Mouse (Mus musculus): ENCODE results near the gene Palm3. TPM values are rescaled to one million over a fixed set of nuclear protein-coding genes. Genes with fewer than 3 reads are reported as not detected.
A peak's percentile ranks its signal among the peaks of the same experiment; 100 is the strongest.

Palm3 gene
- polyA plus RNA-seq, 1 experiment: 2.7 TPM

DNA sequence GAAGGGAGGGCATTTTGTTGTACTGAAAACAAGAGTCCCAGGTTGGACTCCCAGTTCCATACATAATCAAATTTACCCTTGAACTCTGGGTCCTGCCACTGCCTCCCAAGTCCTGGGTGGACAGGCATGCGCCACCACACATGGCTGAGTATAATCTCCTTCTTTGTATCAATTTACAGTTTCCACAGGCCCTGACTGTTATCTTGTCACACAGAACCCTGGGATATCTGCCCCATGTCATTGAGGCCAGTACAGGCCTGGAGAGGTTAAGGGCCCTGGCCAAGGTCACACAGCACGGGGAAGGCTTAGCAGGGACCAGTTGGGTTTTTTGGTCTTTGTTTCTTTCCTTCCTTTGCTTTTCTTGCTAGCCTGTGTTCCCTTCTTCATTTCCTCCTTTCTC, 28.8 kb upstream of the Palm3 start:
- no peaks in the 10 kb centered on the region for H3K4me1 ChIP-seq (ENCODE audit: control insufficient read depth, insufficient read depth, low read length)
- no peak overlapping the region for H3K4me3 ChIP-seq (replicated peaks; ENCODE audit: control insufficient read depth, low read depth, low read length)
- TF ChIP-seq POLR2A (IDR thresholded peaks at IDR 0.05; ENCODE audit: borderline replicate concordance, control insufficient read depth, low read depth, low read length): no peak
- no peak for TF ChIP-seq CTCF (IDR thresholded peaks at IDR 0.05; ENCODE audit: control insufficient read depth, insufficient read depth, low read length)
- H3K27ac ChIP-seq (ENCODE audit: control insufficient read depth, insufficient read depth, low read depth, low read length, poor library complexity): no peak overlapping the region
- 57% methylated on average over 2 of the region's 2 CpGs for WGBS

DNA sequence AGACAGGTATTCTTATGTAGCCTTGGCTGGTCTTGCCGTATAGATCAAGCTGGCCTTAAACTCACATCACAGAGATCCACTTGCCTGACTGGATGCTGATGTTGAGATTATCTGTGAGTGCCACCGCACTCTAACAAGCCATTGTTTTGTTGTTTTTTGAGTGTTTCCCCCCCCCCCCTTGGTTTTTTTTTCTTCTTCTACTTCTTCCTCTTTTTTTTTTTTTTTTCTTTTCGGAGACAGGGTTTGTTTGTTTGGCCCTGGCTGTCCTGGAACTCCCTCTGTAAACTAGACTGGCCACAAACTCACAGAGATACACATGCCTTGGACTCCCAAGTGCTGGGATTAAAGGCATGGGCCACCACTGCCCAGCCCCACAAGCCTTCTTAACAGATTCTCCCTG, 27.2 kb upstream of the Palm3 start:
- WGBS: 19% methylated on average over 3 of the region's 3 CpGs
- Histone ChIP-seq H3K4me1 (ENCODE audit: control insufficient read depth, insufficient read depth, low read length) (no peaks in the 10 kb centered on the region; the same call in 1 of the 2 replicates), H3K4me3 (replicated peaks; ENCODE audit: control insufficient read depth, low read depth, low read length) (no peak overlapping the region), H3K27ac (ENCODE audit: control insufficient read depth, insufficient read depth, low read depth, low read length, poor library complexity) (no peak overlapping the region)
- TF ChIP-seq CTCF (IDR thresholded peaks at IDR 0.05; ENCODE audit: control insufficient read depth, insufficient read depth, low read length) (no peak), POLR2A (IDR thresholded peaks at IDR 0.05; ENCODE audit: borderline replicate concordance, control insufficient read depth, low read depth, low read length) (no peak)

DNA sequence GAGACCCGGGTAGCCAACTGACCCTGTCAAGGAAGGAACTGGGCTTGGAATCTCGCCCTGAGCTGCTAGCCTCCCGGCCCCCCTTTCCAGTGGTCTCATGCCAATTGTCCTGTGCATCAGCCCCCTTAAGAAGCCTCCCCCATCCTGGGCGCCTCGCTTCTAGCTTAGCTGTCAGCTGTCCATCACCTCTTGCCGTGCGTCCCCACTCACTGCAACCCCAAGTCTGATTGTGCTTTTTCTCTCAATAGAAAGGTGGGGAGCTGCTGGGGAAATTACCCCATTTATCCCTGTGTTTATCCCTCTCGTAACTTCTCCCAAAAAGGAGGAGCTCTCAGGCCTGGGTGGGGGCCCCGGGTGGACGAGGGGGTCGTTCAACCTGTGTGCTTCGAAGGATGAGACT, 25.3 kb upstream of the Palm3 start:
- Histone ChIP-seq H3K4me1 (ENCODE audit: control insufficient read depth, insufficient read depth, low read length) (peaks cover 2% of the 10 kb centered on the region; the same call in 1 of the 2 replicates), H3K27ac (ENCODE audit: control insufficient read depth, insufficient read depth, low read depth, low read length, poor library complexity) (no peak overlapping the region), H3K4me3 (replicated peaks; ENCODE audit: control insufficient read depth, low read depth, low read length) (no peak overlapping the region)
- TF ChIP-seq POLR2A (IDR thresholded peaks at IDR 0.05; ENCODE audit: borderline replicate concordance, control insufficient read depth, low read depth, low read length) (no peak), CTCF (IDR thresholded peaks at IDR 0.05; ENCODE audit: control insufficient read depth, insufficient read depth, low read length) (no peak)
- 34% methylated on average over 12 of the region's 12 CpGs for WGBS

DNA sequence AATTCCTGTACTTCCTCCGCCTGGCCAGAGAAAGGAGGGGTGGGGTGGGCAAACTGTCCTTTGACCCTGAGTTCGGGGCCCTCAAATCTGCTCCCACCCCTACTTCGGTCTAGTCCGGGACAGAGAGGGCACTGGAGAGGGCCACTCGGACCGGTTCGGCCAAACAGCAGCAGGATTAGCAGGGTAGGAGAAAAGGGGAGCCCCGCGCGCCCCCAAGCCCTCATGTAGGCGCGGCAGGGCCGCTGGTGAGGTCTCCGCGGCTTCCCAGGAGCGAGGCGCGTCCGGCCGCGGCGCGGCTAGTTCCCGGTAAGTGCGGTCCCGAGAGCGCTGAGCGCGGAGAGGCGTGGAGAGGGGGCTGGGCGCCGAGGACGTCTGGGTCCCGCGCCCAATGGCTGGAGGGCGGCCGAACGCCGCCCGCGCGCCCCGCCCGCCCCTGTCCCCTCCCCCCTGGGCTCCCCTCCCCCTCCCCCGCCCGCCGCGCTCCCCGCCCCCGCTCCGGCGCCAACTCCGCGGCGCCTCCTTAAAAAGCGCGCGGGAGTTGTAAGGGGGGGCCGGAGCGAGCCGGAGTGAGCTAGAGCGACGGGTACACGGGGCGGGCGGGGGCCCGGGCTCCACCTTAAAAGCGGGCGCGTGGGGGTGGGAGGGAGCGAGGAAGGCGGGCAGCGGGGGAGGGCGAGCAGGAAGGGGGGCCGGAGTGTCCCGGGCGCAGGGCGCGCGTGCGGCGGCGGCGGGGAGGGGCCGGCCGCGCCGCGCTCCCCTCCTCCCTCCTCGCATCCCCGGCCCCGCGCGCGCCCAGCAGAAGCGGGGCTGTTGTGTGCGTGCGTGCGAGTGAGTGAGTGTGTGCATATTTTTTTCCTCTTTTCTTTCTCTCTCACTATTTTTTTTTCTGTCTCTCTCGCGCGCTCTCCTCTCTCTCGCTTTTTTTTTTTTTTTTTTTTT, 24.4 kb upstream of the Palm3 start:
- under 1% methylated on average over 57 of the region's 103 CpGs for WGBS
- TF ChIP-seq CTCF (IDR thresholded peaks at IDR 0.05; ENCODE audit: control insufficient read depth, insufficient read depth, low read length) (no peak), POLR2A (IDR thresholded peaks at IDR 0.05; ENCODE audit: borderline replicate concordance, control insufficient read depth, low read depth, low read length) (peak; percentile 85)
- Histone ChIP-seq H3K27ac (ENCODE audit: control insufficient read depth, insufficient read depth, low read depth, low read length, poor library complexity) (peak overlapping the region; percentile 86), H3K4me3 (replicated peaks; ENCODE audit: control insufficient read depth, low read depth, low read length) (peak overlapping the region; percentile 75), H3K4me1 (ENCODE audit: control insufficient read depth, insufficient read depth, low read length) (peaks cover 2% of the 10 kb centered on the region; the same call in 1 of the 2 replicates)

DNA sequence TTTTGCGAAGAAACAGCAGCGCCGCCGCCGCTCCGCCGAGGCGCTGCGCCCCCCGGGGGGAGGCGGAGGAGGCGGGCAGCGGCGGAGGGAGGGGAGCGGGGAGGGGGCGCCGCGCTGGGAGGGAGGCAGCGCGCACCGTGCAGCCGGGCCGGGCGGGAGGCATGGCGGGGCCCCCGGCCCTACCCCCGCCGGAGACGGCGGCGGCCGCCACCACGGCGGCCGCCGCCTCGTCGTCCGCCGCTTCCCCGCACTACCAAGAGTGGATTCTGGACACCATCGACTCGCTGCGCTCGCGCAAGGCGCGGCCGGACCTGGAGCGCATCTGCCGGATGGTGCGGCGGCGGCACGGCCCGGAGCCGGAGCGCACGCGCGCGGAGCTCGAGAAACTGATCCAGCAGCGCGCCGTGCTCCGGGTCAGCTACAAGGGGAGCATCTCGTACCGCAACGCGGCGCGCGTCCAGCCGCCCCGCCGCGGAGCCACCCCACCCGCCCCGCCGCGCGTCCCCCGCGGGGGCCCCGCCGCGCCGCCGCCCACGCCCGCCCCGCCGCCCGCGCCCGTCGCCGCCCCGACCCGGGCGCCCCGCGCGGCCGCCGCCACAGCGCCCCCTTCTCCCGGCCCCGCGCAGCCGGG, 23.6 kb upstream of the Palm3 start, which contains the start of gene Samd1:
TSS of gene Samd1 (plus strand) at position 162 of the 631 bp plus-strand sequence.
- H3K4me1 ChIP-seq (ENCODE audit: control insufficient read depth, insufficient read depth, low read length): peaks cover 2% of the 10 kb centered on the region; the same call in 1 of the 2 replicates
- WGBS: 14% methylated on average over 109 of the region's 112 CpGs
- peak within 1 kb of the TSS; percentile 75 for H3K4me3 ChIP-seq (replicated peaks; ENCODE audit: control insufficient read depth, low read depth, low read length)
- H3K27ac ChIP-seq (ENCODE audit: control insufficient read depth, insufficient read depth, low read depth, low read length, poor library complexity): peak within 1 kb of the TSS; percentile 86
- TF ChIP-seq POLR2A (IDR thresholded peaks at IDR 0.05; ENCODE audit: borderline replicate concordance, control insufficient read depth, low read depth, low read length) (peak; percentile 27; the same call in 1 of the 2 replicates), CTCF (IDR thresholded peaks at IDR 0.05; ENCODE audit: control insufficient read depth, insufficient read depth, low read length) (no peak)

DNA sequence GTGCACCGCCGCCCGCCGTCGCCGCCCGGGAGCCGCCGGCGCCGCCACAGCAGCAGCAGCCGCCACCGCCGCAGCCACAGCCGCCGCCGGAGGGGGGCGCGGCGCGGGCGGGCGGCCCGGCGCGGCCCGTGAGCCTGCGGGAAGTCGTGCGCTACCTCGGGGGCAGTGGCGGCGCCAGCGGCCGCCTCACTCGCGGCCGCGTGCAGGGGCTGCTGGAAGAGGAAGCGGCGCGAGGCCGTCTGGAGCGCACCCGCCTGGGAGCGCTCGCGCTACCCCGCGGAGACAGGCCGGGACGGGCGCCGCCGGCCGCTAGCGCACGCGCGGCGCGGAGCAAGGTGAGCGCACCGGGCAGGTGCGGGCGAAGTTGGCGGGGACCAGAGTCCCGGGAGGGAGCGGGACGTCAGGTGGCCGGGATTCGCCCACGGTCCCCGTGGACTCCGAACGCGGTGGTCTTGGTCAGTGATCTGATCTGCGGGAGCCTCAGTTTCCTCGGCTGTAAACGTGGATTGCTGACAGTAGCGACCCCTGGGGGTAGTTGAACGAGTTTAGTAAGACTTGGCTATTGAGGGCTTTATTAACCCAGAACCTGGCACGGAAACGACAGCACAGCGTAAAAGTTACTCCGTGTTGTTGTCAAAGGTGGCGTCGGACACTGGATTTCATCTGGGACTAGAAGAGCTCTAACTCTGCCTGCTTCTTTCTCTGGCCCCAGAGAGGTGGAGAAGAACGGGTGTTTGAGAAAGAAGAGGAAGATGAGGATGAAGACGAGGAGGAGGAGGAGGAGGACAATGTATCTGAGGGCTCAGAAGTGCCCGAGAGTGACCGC, 22.8 kb upstream of the Palm3 start:
- 9% methylated on average over 92 of the region's 92 CpGs for WGBS
- Histone ChIP-seq H3K4me3 (replicated peaks; ENCODE audit: control insufficient read depth, low read depth, low read length) (peak overlapping the region; percentile 67), H3K4me1 (ENCODE audit: control insufficient read depth, insufficient read depth, low read length) (peaks cover 2% of the 10 kb centered on the region; the same call in 1 of the 2 replicates), H3K27ac (ENCODE audit: control insufficient read depth, insufficient read depth, low read depth, low read length, poor library complexity) (peak overlapping the region; percentile 72)
- TF ChIP-seq POLR2A (IDR thresholded peaks at IDR 0.05; ENCODE audit: borderline replicate concordance, control insufficient read depth, low read depth, low read length) (no peak), CTCF (IDR thresholded peaks at IDR 0.05; ENCODE audit: control insufficient read depth, insufficient read depth, low read length) (peak; percentile 25; the same call in 1 of the 2 replicates)

DNA sequence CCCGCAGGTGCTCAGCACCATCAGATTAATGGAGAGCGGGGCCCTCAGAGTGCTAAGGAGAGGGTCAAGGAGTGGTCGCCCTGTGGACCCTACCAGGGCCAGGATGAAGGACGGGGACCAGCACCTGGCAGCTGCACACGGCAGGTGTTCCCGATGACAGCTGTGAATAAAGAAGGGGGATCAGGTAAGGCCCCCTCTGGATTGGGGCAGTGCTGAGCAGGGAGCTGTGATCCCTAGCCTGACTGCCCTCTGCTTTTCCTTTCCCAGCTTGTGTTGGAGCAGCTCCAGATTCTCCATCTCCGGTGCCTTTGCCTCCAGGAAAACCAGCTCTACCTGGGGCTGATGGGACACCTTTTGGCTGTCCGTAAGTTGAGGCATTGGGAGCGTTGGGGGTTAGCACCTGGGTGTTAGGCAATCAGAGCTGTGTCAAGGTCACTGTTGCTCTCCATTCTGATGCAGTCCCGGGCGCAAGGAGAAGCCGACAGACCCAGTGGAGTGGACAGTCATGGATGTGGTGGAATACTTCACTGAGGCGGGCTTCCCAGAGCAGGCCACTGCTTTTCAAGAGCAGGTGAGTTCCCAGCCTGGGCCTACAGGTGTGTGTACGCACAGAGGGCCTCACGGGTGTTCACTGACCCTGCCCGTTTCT, 22.1 kb upstream of the Palm3 start:
- WGBS: 82% methylated on average over 16 of the region's 16 CpGs
- H3K4me1 ChIP-seq (ENCODE audit: control insufficient read depth, insufficient read depth, low read length): peaks cover 2% of the 10 kb centered on the region; the same call in 1 of the 2 replicates
- TF ChIP-seq CTCF (IDR thresholded peaks at IDR 0.05; ENCODE audit: control insufficient read depth, insufficient read depth, low read length) (no peak), POLR2A (IDR thresholded peaks at IDR 0.05; ENCODE audit: borderline replicate concordance, control insufficient read depth, low read depth, low read length) (no peak)
- no peak overlapping the region for H3K27ac ChIP-seq (ENCODE audit: control insufficient read depth, insufficient read depth, low read depth, low read length, poor library complexity)
- peak overlapping the region; percentile 67 for H3K4me3 ChIP-seq (replicated peaks; ENCODE audit: control insufficient read depth, low read depth, low read length)

Data from bone marrow, adult 2 months (tissue).